Mouse (Mus musculus) layer of hippocampus, adult 9-10 months (tissue): ENCODE results near the gene Sp8.

Experiments used
- DNase-seq: peaks from one replicate; pipeline ENCODE4 v3.0.0; 2022; ENCODE audit warnings: low spot score

Sp8 gene

DNA sequence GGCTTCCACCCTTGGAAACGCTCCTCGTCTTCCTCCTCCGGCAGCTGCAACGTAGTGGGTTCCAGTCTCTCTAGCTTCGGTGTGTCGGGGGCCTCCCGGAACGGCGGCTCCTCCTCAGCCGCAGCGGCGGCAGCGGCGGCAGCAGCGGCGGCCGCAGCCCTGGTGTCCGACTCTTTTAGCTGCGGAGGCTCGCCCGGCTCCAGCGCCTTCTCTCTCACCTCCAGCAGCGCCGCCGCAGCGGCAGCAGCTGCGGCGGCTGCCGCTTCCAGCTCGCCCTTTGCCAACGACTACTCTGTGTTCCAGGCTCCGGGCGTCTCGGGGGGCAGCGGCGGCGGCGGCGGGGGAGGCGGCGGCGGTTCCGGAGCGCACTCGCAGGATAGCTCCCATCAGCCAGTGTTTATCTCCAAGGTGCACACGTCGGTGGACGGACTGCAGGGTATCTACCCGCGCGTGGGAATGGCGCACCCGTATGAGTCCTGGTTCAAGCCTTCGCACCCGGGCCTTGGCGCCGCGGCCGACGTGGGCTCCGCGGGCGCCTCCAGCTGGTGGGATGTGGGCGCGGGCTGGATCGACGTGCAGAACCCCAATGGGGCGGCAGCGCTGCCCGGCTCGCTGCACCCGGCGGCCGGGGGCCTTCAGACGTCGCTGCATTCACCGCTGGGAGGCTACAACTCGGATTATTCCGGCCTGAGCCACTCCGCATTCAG lies 2.5 kb downstream of the Sp8 start:
- no peak for DNase-seq

DNA sequence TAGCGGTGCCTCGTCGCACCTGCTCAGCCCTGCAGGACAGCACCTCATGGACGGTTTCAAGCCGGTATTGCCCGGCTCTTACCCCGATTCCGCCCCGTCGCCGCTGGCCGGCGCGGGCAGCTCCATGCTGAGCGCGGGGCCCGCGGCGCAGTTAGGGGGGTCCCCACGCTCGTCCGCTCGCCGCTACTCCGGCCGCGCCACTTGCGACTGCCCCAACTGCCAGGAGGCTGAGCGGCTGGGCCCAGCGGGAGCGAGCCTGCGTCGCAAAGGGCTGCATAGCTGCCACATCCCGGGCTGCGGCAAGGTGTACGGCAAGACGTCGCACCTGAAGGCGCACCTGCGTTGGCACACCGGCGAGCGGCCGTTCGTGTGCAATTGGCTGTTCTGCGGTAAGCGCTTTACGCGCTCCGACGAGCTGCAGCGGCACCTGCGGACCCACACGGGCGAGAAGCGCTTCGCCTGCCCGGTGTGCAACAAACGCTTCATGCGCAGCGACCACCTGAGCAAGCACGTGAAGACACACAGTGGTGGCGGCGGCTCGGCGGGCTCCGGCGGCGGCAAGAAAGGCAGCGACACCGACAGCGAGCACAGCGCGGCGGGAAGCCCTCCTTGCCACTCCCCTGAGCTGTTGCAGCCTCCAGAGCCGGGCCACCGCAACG lies 3.2 kb downstream of the Sp8 start:
- no peak for DNase-seq

DNA sequence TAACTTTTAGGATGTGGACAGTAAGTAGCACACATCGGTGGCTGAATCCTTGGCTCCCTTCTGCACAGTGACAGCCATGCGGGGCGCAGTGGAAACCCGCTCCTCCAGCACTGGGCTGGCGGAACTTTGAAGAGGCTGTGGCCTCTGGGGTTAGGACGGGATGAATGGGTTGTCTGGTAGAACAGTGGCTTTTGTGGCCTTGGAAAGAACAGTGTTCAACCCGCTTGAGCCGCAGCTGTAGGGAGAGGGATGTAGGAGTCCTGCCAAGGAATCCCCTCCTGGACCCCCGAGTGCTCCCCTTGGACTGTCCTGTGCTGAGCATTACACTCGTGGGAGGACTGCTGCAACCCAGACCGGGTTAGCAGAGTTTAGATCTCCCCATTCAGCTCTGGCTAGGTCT lies 3.9 kb downstream of the Sp8 start:
- DNase-seq, result no peak

DNA sequence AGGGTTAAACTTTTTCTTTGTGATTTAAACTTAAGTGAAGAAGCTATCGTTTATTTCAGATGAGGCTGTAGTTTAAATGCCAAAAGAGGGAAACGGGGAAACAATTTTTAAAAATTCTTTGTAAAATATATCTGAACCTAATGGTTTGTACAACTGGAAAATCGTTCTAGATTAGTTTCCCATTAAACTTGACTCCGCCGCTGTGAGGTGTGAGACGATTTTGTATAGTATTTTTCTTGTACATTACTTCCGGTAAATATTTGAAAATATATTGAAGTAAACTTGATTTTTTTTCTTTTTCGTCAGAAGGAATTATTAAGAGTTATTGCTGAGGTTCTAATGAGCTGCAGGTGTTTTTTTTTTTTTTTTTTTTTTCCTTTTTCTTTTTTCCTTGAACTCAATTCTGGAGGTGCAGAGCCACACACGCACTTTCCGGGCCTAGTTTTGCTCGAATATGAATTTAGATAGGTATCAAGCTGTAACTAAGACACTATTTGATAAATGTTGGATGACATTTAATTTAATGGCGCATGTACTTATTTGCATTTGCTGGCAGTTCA lies 4.8 kb downstream of the Sp8 start:
- no peak for DNase-seq

DNA sequence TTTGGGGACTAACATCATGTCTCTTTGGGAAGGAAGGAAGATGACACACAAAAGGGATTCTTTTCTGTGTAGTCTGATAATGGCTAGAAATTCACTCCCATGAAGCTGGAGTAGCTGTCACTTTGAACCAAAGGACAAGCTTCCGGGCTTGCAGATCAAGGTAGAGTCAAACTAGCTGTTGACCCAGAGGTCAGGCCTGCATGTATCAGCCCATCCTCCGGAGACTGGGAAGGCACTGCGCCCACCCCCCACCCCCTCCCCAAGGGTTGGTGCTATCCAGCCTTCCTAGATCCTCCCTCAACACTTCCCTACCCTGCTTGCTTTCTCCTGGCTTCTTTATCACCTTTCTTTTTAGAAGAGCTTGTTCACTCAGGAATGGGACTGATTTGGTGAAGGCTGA lies 7.2 kb downstream of the Sp8 start:
- DNase-seq, result no peak

DNA sequence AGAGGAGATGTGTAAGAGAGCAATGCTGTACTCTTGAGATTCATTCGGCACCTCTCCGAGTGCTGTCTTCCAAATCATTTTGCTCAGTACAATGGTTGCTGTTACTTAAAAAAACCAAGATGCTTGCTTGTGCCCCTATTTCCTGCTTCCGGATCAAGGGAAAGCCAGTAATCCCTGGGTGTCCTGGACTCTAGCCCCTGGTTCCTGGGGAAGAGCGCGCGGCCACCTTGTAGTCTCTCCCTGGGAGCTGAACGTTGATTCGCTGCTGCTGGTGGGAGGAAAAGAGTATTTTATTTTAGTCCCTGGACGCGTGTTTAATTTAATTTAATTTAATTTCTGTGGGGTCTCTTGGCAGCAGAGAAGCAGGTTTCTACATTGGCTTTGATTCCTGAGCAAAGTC lies 8.3 kb downstream of the Sp8 start:
- DNase-seq, result no peak

DNA sequence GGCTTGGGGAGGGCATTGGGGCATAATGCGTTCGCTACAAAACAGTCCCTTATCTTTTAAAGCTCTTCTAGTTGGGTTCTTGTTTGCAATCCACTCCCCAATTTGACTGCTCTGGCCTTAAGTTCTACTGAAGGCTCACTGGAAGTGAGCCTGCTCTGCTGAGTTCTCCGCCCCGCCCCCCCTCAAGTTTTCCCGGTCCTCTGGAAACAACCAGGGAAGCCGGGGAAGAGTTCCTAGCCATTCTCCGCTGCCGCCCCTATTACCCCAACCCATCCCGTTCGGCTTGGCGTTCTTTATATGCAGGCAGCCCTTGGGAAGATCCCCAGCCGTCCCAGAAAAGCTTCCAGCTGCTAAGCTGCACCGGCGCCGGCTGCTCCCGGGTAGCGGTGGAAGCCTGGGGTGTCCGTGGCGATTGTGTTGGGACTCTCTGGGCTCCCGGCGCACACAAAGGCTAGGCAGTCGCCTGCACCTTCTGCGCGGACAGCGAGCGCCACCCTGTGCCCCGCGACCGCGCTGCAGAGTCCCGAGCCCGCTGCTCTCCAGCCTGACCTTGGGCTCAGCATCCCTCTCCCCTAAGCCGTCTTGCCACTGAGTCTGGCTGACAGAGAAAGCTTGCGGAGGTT lies 8.8 kb downstream of the Sp8 start:
- no peak for DNase-seq

DNA sequence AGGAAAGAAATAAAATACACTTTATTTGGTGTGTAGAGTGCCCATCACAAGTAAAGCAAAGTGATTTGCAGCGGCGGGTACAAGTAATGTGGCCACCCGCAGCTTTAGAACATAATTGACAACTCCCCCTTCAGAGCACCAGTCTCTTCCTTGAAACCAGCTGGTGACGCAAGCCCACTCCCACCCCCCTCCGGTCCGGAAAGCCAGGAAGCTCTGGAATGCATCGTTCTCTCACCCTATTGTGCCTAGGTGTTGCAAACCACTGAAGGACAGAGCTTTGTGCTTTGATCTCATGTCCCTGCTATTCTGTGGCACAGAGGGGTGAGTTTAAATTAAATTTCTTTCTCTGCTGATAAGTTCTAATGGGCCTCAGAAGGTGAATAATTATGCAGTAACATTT lies 10.0 kb downstream of the Sp8 start:
- DNase-seq, result no peak

DNA sequence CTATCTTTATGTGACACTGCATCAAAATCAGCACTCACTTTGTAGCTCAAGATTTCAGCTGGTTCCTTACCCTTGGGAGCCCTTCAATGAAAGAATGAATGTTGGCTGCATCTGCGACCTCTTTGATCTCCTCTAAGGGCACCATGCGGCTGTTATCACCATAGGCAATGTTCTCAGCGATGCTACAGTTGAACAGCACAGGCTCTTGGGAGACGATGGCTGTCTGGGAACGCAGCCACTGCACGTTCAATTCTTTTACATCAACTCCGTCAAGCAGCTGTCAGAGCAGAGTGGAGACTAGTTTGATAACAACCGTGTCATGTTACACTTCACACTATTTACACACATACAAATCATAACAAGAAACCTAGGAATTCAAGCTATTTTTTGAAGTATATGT lies 26.5 kb downstream of the Sp8 start:
- no peak for DNase-seq

DNA sequence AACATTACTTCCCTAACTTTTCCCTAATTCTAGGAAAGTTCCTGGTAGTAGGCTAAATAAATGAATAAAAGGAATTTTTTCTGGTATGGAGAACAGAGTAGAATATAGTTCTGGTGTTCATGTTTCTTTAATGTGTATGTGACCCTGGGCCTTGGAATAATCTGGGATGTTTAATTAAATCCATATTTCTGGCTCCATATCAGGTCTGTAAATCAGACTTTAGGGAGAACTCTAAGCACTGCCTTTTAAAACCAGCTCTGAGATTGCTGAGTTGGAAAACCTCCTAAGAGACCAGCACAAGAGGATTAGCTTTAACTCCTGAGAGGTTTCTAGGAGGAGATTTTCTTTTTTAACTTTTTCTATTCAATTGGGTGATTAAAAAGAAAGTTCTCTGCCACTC lies 36.7 kb downstream of the Sp8 start:
- no peak for DNase-seq

DNA sequence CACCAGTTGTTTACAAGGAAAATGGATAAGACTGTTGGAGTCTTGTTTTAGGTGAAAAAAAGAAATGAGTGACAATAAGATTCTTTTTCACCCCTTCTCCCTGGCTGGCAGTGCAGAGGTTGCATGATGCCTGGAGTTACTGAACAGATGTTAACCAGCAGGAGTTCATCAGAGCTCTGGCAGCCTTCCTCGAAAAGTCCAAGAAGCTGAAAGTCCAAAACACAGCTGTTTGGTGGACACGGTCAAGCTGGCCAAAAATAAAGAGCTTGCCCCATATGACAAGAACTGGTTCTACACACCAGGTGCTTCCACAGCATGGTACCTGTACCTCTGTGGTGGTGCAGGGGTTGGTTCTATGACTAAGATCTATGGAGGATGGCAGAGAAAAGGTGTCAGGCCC lies 41.8 kb downstream of the Sp8 start:
- DNase-seq, result no peak
